Mouse (Mus musculus): ENCODE measurements around the gene Hal. TPM values are rescaled to one million over a fixed set of nuclear protein-coding genes. Genes with fewer than 3 reads are reported as not detected.
"Not testable (repeated sequence)": the region's sequence is repeated elsewhere in the genome, so short reads cannot be mapped to it uniquely, and the experiment has no call there.

Gene Hal
- polyA plus RNA-seq, 1 experiment from 2014 or later, result 0.18 TPM

GRCm38 (mm10) chr10:93543176-93543575 is 54.6 kb downstream of the Hal start:
- H3K27me3 ChIP-seq, result 0 out of 2 replicates have a peak, but pooled peaks cover 3% of the 10 kb centered on the region
- no peak overlapping the region for H3K4me2 ChIP-seq (replicated peaks)
- no peak for ATAC-seq (ENCODE audit: low FRiP score, low read depth)
- 74% methylated on average over 6 of the region's 6 CpGs for WGBS
- no peaks in the 10 kb centered on the region for H3K36me3 ChIP-seq
- no peaks in the 10 kb centered on the region for H3K9me3 ChIP-seq
- peaks cover 6% of the 10 kb centered on the region for H3K4me1 ChIP-seq
- H3K4me3 ChIP-seq, result no peak overlapping the region
- no peak overlapping the region for H3K9ac ChIP-seq
- no peak overlapping the region for H3K27ac ChIP-seq

- Histone ChIP-seq H3K4me2 (replicated peaks) (no peak overlapping the region), H3K4me1 (peaks cover 7% of the 10 kb centered on the region), H3K4me3 (no peak overlapping the region), H3K36me3 (no peaks in the 10 kb centered on the region), H3K27me3 (no peaks in the 10 kb centered on the region), H3K9ac (no peak overlapping the region), H3K27ac (no peak overlapping the region), H3K9me3 (no peaks in the 10 kb centered on the region)
- WGBS, result 72% methylated on average over 5 of the region's 5 CpGs
- ATAC-seq (ENCODE audit: low FRiP score, low read depth), result no peak
Measured at GRCm38 (mm10) chr10:93544172-93544571, 55.6 kb downstream of the Hal start.

GRCm38 (mm10) chr10:93547741-93548270 is 59.2 kb downstream of the Hal start:
- Histone ChIP-seq H3K36me3 (no peaks in the 10 kb centered on the region), H3K4me3 (no peak overlapping the region), H3K9ac (no peak overlapping the region), H3K27me3 (no peaks in the 10 kb centered on the region), H3K27ac (no peak overlapping the region), H3K4me2 (replicated peaks) (no peak overlapping the region), H3K9me3 (no peaks in the 10 kb centered on the region), H3K4me1 (0 out of 2 replicates have a peak, but pooled peaks cover 2% of the 10 kb centered on the region)
- WGBS, result 90% methylated on average over 4 of the region's 4 CpGs
- ATAC-seq (ENCODE audit: low FRiP score, low read depth), result no peak

- Histone ChIP-seq H3K9ac (no peak overlapping the region), H3K27me3 (no peaks in the 10 kb centered on the region), H3K4me2 (replicated peaks) (no peak overlapping the region), H3K27ac (no peak overlapping the region), H3K4me1 (0 out of 2 replicates have a peak, but pooled peaks cover 2% of the 10 kb centered on the region), H3K4me3 (no peak overlapping the region), H3K9me3 (no peaks in the 10 kb centered on the region), H3K36me3 (no peaks in the 10 kb centered on the region)
- WGBS, result 10% methylated on average over 7 of the region's 7 CpGs
- no peak for ATAC-seq (ENCODE audit: low FRiP score, low read depth)
Measured at GRCm38 (mm10) chr10:93548991-93549390, 60.4 kb downstream of the Hal start.

- no peak for ATAC-seq (ENCODE audit: low FRiP score, low read depth)
- H3K9ac ChIP-seq, result no peak overlapping the region
- H3K4me1 ChIP-seq, result 0 out of 2 replicates have a peak, but pooled peaks cover 6% of the 10 kb centered on the region
- H3K4me3 ChIP-seq, result no peak overlapping the region
- no peak overlapping the region for H3K27ac ChIP-seq
- no peaks in the 10 kb centered on the region for H3K27me3 ChIP-seq
- 76% methylated on average over 10 of the region's 10 CpGs for WGBS
- H3K9me3 ChIP-seq, result no peaks in the 10 kb centered on the region
- H3K36me3 ChIP-seq, result no peaks in the 10 kb centered on the region
- no peak overlapping the region for H3K4me2 ChIP-seq (replicated peaks)
Measured at GRCm38 (mm10) chr10:93549821-93550220, 61.3 kb downstream of the Hal start.

GRCm38 (mm10) chr10:93552596-93552995 is 64.0 kb downstream of the Hal start:
- WGBS, result 70% methylated on average over 8 of the region's 8 CpGs
- Histone ChIP-seq H3K27me3 (no peaks in the 10 kb centered on the region), H3K4me1 (0 out of 2 replicates have a peak, but pooled peaks cover 7% of the 10 kb centered on the region), H3K4me3 (no peak overlapping the region), H3K36me3 (no peaks in the 10 kb centered on the region), H3K27ac (no peak overlapping the region), H3K9me3 (no peaks in the 10 kb centered on the region), H3K4me2 (replicated peaks) (no peak overlapping the region), H3K9ac (no peak overlapping the region)
- no peak for ATAC-seq (ENCODE audit: low FRiP score, low read depth)

- WGBS, result 67% methylated on average over 2 of the region's 2 CpGs
Measured at GRCm38 (mm10) chr10:93557971-93558370, 69.4 kb downstream of the Hal start.

GRCm38 (mm10) chr10:93559786-93560185 is 71.2 kb downstream of the Hal start:
- Histone ChIP-seq H3K4me2 (replicated peaks) (no peak overlapping the region), H3K4me3 (no peak overlapping the region), H3K9ac (no peak overlapping the region), H3K27ac (no peak overlapping the region), H3K9me3 (no peaks in the 10 kb centered on the region), H3K4me1 (0 out of 2 replicates have a peak, but pooled peaks cover 1% of the 10 kb centered on the region), H3K36me3 (no peaks in the 10 kb centered on the region), H3K27me3 (no peaks in the 10 kb centered on the region)
- 45% methylated on average over 9 of the region's 9 CpGs for WGBS
- ATAC-seq (ENCODE audit: low FRiP score, low read depth), result no peak

More at GRCm38 (mm10) chr10:93557971-93558370, 69.4 kb downstream of the Hal start:
- H3K36me3 ChIP-seq; H3K4me2 ChIP-seq (replicated peaks); H3K27me3 ChIP-seq; ATAC-seq (ENCODE audit: low FRiP score, low read depth); H3K4me1 ChIP-seq; H3K9ac ChIP-seq; H3K9me3 ChIP-seq; H3K4me3 ChIP-seq; H3K27ac ChIP-seq: not testable (repeated sequence)

- Histone ChIP-seq H3K4me3 (no peak overlapping the region), H3K9ac (no peak overlapping the region), H3K4me1 (no peaks in the 10 kb centered on the region), H3K27me3 (no peaks in the 10 kb centered on the region), H3K9me3 (no peaks in the 10 kb centered on the region), H3K36me3 (no peaks in the 10 kb centered on the region), H3K27ac (no peak overlapping the region), H3K4me2 (replicated peaks) (no peak overlapping the region)
- WGBS, result 88% methylated on average over 14 of the region's 14 CpGs
- ATAC-seq (ENCODE audit: low FRiP score, low read depth), result no peak
Measured at GRCm38 (mm10) chr10:93564518-93565090, 76.0 kb downstream of the Hal start.

GRCm38 (mm10) chr10:93567066-93567465 is 78.5 kb downstream of the Hal start:
- Histone ChIP-seq H3K9ac (no peak overlapping the region), H3K4me2 (replicated peaks) (no peak overlapping the region), H3K27me3 (no peaks in the 10 kb centered on the region), H3K27ac (no peak overlapping the region), H3K4me3 (no peak overlapping the region), H3K4me1 (no peaks in the 10 kb centered on the region), H3K36me3 (no peaks in the 10 kb centered on the region), H3K9me3 (no peaks in the 10 kb centered on the region)
- no peak for ATAC-seq (ENCODE audit: low FRiP score, low read depth)
- 87% methylated on average over 10 of the region's 10 CpGs for WGBS

GRCm38 (mm10) chr10:93567841-93568566 is 79.4 kb downstream of the Hal start:
- Histone ChIP-seq H3K36me3 (no peaks in the 10 kb centered on the region), H3K4me2 (replicated peaks) (no peak overlapping the region), H3K9ac (no peak overlapping the region), H3K4me1 (no peaks in the 10 kb centered on the region), H3K4me3 (no peak overlapping the region), H3K27ac (no peak overlapping the region), H3K27me3 (no peaks in the 10 kb centered on the region), H3K9me3 (no peaks in the 10 kb centered on the region)
- ATAC-seq (ENCODE audit: low FRiP score, low read depth), result no peak
- WGBS, result 89% methylated on average over 11 of the region's 11 CpGs

- no peaks in the 10 kb centered on the region for H3K9me3 ChIP-seq
- H3K4me2 ChIP-seq (replicated peaks), result no peak overlapping the region
- no peak for ATAC-seq (ENCODE audit: low FRiP score, low read depth)
- no peak overlapping the region for H3K9ac ChIP-seq
- H3K27me3 ChIP-seq, result no peaks in the 10 kb centered on the region
- H3K27ac ChIP-seq, result no peak overlapping the region
- no peak overlapping the region for H3K4me3 ChIP-seq
- 89% methylated on average over 6 of the region's 6 CpGs for WGBS
- no peaks in the 10 kb centered on the region for H3K36me3 ChIP-seq
- no peaks in the 10 kb centered on the region for H3K4me1 ChIP-seq
Measured at GRCm38 (mm10) chr10:93568671-93569070, 80.1 kb downstream of the Hal start.
